Comparison of ENCODE assay signal across 8 mouse cellular contexts in the genomic region with DNA sequence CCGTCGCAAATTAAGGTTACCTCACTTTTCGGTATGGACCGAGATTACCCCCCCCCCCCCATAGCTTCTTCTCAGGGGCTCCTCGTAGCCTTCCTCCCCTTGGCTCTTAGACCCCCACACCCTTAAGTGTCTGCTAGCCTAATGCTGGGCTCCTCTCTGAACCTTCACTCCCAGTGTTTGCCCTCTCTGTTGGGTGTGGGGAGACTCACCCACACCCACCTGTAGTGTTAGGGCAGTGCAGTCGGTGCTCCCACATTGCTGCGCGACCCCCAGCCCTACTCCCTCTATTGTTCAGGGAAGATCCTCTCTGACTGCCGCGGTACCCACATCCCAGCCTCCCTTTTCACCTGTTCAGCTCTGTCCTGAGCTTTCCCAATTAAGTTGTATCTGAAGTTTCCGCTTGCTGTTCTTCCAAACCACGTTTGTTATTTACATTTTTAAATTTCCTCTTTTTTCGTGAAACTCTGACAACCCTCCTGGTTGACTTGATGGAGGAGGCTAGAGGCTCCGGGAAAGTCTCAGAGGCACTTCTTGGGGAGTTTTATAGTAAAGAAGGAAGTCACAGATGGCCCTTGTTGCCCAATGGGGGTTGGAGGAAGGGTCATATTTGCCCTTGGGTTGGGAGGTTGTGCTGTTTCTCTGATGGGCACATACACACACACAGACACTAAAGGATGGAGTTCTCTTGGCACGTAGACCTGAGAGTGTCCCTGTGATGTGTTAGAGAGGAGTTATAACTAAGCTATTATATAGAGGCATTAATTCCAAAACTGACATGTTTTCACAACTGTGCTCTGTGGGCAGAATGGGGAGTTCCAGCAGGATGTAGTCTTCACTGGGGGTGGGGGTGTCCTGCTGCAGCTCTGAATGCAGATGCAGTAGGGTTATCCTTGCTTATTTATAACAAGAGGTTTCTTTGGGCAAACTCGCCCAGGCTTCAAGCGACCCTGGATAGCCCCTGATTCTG. TPM values are rescaled to one million over a fixed set of nuclear protein-coding genes. Genes with fewer than 3 reads are reported as not detected.
DNase-seq lines count a peak whose midpoint lies in the region; ATAC-seq and TF ChIP-seq lines count a peak whose summit lies in the region.

No protein-coding gene starts in this region.

- ATAC-seq in limb, embryonic 13.5 days (ENCODE audit: low FRiP score, low read depth) = peak; percentile 30
- ATAC-seq in neural tube, embryonic 15.5 days (ENCODE audit: low FRiP score) = peak; percentile 18; the same call in 1 of the 2 replicates

- peak overlapping the region; percentile 90 for H3K4me2 ChIP-seq in limb, embryonic 13.5 days (replicated peaks)
- peak overlapping the region; percentile 79 for H3K4me2 ChIP-seq in neural tube, embryonic 15.5 days

- no peak overlapping the region for H3K27ac ChIP-seq in embryonic fibroblast, embryonic 13.5 days (ENCODE audit: insufficient read depth, low read length)
- no peak overlapping the region; the same call in 1 of the 2 replicates for H3K27ac ChIP-seq in limb, embryonic 13.5 days
- peak overlapping the region; percentile 83; the same call in 1 of the 2 replicates for H3K27ac ChIP-seq in neural tube, embryonic 15.5 days (replicated peaks)

- H3K27me3 ChIP-seq in limb, embryonic 13.5 days = no peaks in the 10 kb centered on the region
- H3K27me3 ChIP-seq in neural tube, embryonic 15.5 days (replicated peaks) = no peaks in the 10 kb centered on the region

- peak; percentile 27 for DNase-seq in cerebellum, adult 9-11 months
- DNase-seq in cerebellum, postnatal 25 days = no peak
- peak; percentile 61 for DNase-seq in A20 (ENCODE audit: low read depth, low spot score)
- DNase-seq in adrenal gland, postnatal 36 days = no peak
- no peak for DNase-seq in right cerebral cortex, postnatal 36 days (ENCODE audit: low spot score in 2 of 2)

- TF ChIP-seq CTCF in embryonic fibroblast, embryonic 13.5 days (IDR thresholded peaks at IDR 0.05; ENCODE audit: borderline replicate concordance, insufficient read depth, low read length) = no peak

- peak overlapping the region; percentile 89 for H3K9ac ChIP-seq in limb, embryonic 13.5 days
- H3K9ac ChIP-seq in neural tube, embryonic 15.5 days (replicated peaks) = peak overlapping the region; percentile 89

- 20% methylated on average over 17 of the region's 17 CpGs for WGBS in limb, embryonic 13.5 days
- WGBS in neural tube, embryonic 15.5 days = 18% methylated on average over 17 of the region's 17 CpGs

- no peak for TF ChIP-seq POLR2A in embryonic fibroblast, embryonic 13.5 days (IDR thresholded peaks at IDR 0.05; ENCODE audit: low read depth, low read length)

- peaks cover 13% of the 10 kb centered on the region for H3K4me1 ChIP-seq in embryonic fibroblast, embryonic 13.5 days (ENCODE audit: control insufficient read depth, insufficient read depth, low read length)
- H3K4me1 ChIP-seq in limb, embryonic 13.5 days = peaks cover 45% of the 10 kb centered on the region
- H3K4me1 ChIP-seq in neural tube, embryonic 15.5 days = peaks cover 24% of the 10 kb centered on the region

- H3K9me3 ChIP-seq in limb, embryonic 13.5 days = no peaks in the 10 kb centered on the region
- H3K9me3 ChIP-seq in neural tube, embryonic 15.5 days (replicated peaks) = no peaks in the 10 kb centered on the region

- H3K4me3 ChIP-seq in embryonic fibroblast, embryonic 13.5 days (ENCODE audit: insufficient read depth, low read length) = peak overlapping the region; percentile 85
- H3K4me3 ChIP-seq in limb, embryonic 13.5 days = peak overlapping the region; percentile 83
- H3K4me3 ChIP-seq in neural tube, embryonic 15.5 days (replicated peaks) = peak overlapping the region; percentile 93

- H3K36me3 ChIP-seq in limb, embryonic 13.5 days = no peaks in the 10 kb centered on the region
- H3K36me3 ChIP-seq in neural tube, embryonic 15.5 days = no peaks in the 10 kb centered on the region

RNA-seq across cellular contexts. Expression of gene Tmem110, which starts 1.1 kb away (rescaled TPM):
- 17.4 and 24.8 TPM in 2 replicates for polyA plus RNA-seq in embryonic fibroblast, embryonic 13.5 days (2011; ENCODE audit: insufficient read length, low read depth, missing spikeins)
- polyA plus RNA-seq in limb, embryonic 13.5 days (2015; fragmentation: Nextera tagmentation; extraction: Ambion mirVana) = 30.4 and 32.4 TPM in 2 replicates
- 23.0 and 25.2 TPM in 2 replicates for polyA plus RNA-seq in neural tube, embryonic 15.5 days (2015; fragmentation: Nextera tagmentation; extraction: Ambion mirVana)
- total RNA-seq in adrenal gland, postnatal 36 days (2021) = 10 to 100 TPM; 16.9 to 26.3 TPM

RNA-seq across cellular contexts. Expression of gene Mustn1, which starts 52.5 kb away (rescaled TPM):
- polyA plus RNA-seq in embryonic fibroblast, embryonic 13.5 days (2011; ENCODE audit: insufficient read length, low read depth, missing spikeins) = 2.9 and 4.9 TPM in 2 replicates
- 13.1 and 13.9 TPM in 2 replicates for polyA plus RNA-seq in limb, embryonic 13.5 days (2015; fragmentation: Nextera tagmentation; extraction: Ambion mirVana)
- 3.0 TPM in 2 replicates for polyA plus RNA-seq in neural tube, embryonic 15.5 days (2015; fragmentation: Nextera tagmentation; extraction: Ambion mirVana)
- total RNA-seq in adrenal gland, postnatal 36 days (2021) = 1 to 10 TPM; 2.2 to 4.7 TPM

RNA-seq across cellular contexts. Expression of gene Itih4, which starts 59.8 kb away (rescaled TPM):
- polyA plus RNA-seq in embryonic fibroblast, embryonic 13.5 days (2011; ENCODE audit: insufficient read length, low read depth, missing spikeins) = 0.13 TPM in 1 of 2 replicates, not detected in the other
- polyA plus RNA-seq in limb, embryonic 13.5 days (2015; fragmentation: Nextera tagmentation; extraction: Ambion mirVana) = 0.06 TPM in 2 replicates
- polyA plus RNA-seq in neural tube, embryonic 15.5 days (2015; fragmentation: Nextera tagmentation; extraction: Ambion mirVana) = 0.08 and 0.18 TPM in 2 replicates
- 1 to 10 TPM; 4.5 to 5.3 TPM for total RNA-seq in adrenal gland, postnatal 36 days (2021)

Comparison
In these comparisons a context has a peak if more than half of its experiments do, and no peak if none do; other contexts are left out.
1. DNase-seq: peak in cerebellum, adult 9-11 months (single experiment) and A20 (single experiment); none in cerebellum, postnatal 25 days (0 of 2), adrenal gland, postnatal 36 days (0 of 2) and right cerebral cortex, postnatal 36 days (0 of 2).
2. Peak in every context shown above with its lines, with median percentiles within 50 percentile points of each other: H3K4me3 ChIP-seq.